Mouse (Mus musculus) limb, embryonic 15.5 days (tissue): ENCODE measurements around the gene Ptpn6. TPM values are rescaled to one million over a fixed set of nuclear protein-coding genes. Genes with fewer than 3 reads are reported as not detected.
A peak's percentile ranks its signal among the peaks of the same experiment; 100 is the strongest.

Source experiments
- ATAC-seq: fragments of 200-750 bp; cut with Nextera tagmentation; 2 replicates; pipeline ENCODE4 v1.8.0; 2017; ENCODE audit warnings: low read depth, moderate TSS enrichment; ENCODE audit not compliant: insufficient number of reproducible peaks, low FRiP score, low TSS enrichment
- H3K27ac ChIP-seq: fragments of 300-500 bp; sonication (generic); 2 replicates; pipeline ENCODE4 v1.5.1; 2015; ENCODE audit warnings: moderate library complexity, mild to moderate bottlenecking, inconsistent platforms
- H3K27me3 ChIP-seq: fragments of 300-500 bp; sonication (generic); 2 replicates; pipeline ENCODE4 v1.6.1; 2015; ENCODE audit warnings: inconsistent platforms
- H3K36me3 ChIP-seq: fragments of 300-500 bp; sonication (generic); 2 replicates; pipeline ENCODE4 v1.6.1; 2015; ENCODE audit warnings: inconsistent platforms
- H3K4me1 ChIP-seq: fragments of 300-500 bp; sonication (generic); 2 replicates; pipeline ENCODE4 v1.6.1; 2015; ENCODE audit warnings: inconsistent platforms
- H3K4me2 ChIP-seq: fragments of 300-500 bp; sonication (generic); 2 replicates; pipeline ENCODE4 v1.6.1; 2015; ENCODE audit warnings: mild to moderate bottlenecking, inconsistent platforms
- H3K4me3 ChIP-seq: fragments of 300-500 bp; sonication (generic); 2 replicates; pipeline ENCODE4 v1.5.1; 2015; ENCODE audit warnings: mild to moderate bottlenecking, inconsistent platforms
- H3K9ac ChIP-seq: fragments of 300-500 bp; sonication (generic); 2 replicates; pipeline ENCODE4 v1.6.1; 2015; ENCODE audit warnings: inconsistent platforms
- H3K9me3 ChIP-seq: fragments of 300-500 bp; sonication (generic); 2 replicates; pipeline ENCODE4 v1.6.1; 2016; ENCODE audit warnings: inconsistent platforms
- WGBS: fragments of 180-500 bp; shearing (Covaris S2); methylation state at CpG from one replicate; pipeline ENCODE4 v1.1.7; 2015; 5-methylcytosine and 5-hydroxymethylcytosine counted together
- polyA plus RNA-seq: library from polyadenylated mRNA; unstranded; fragments of >200 nt; fragmentation: Nextera tagmentation; extraction: Ambion mirVana; gene quantifications from 2 replicates; pipeline ENCODE4 v1.2.1, GENCODE M21; 2015

The Ptpn6 gene
- polyA plus RNA-seq, 1 experiment from 2014 or later, result 17.8 TPM

GRCm38 (mm10) chr6:124720904-124721303 lies 17.6 kb downstream of the Ptpn6 start:
- Histone ChIP-seq H3K9me3 (no peaks in the 10 kb centered on the region), H3K27ac (no peak overlapping the region), H3K36me3 (peaks cover 20% of the 10 kb centered on the region), H3K4me1 (peaks cover 5% of the 10 kb centered on the region; the same call in 1 of the 2 replicates), H3K27me3 (no peaks in the 10 kb centered on the region), H3K4me3 (no peak overlapping the region), H3K9ac (no peak overlapping the region), H3K4me2 (no peak overlapping the region)
- no peak for ATAC-seq
- 76% methylated on average over 11 of the region's 11 CpGs for WGBS

- no peaks in the 10 kb centered on the region for H3K27me3 ChIP-seq
- peak overlapping the region; percentile 5; the same call in 1 of the 2 replicates for H3K9ac ChIP-seq
- peaks cover 7% of the 10 kb centered on the region; the same call in 1 of the 2 replicates for H3K4me1 ChIP-seq
- peak overlapping the region; percentile 17 for H3K4me2 ChIP-seq
- ATAC-seq, result no peak
- 59% methylated on average over 7 of the region's 7 CpGs for WGBS
- H3K36me3 ChIP-seq, result peaks cover 34% of the 10 kb centered on the region
- peak overlapping the region; percentile 48; the same call in 1 of the 2 replicates for H3K27ac ChIP-seq
- H3K4me3 ChIP-seq, result peak overlapping the region; percentile 34; the same call in 1 of the 2 replicates
- H3K9me3 ChIP-seq, result no peaks in the 10 kb centered on the region
These were observed 19.0 kb downstream of the Ptpn6 start for GRCm38 (mm10) chr6:124719354-124719978.

- peak overlapping the region; percentile 17; the same call in 1 of the 2 replicates for H3K4me2 ChIP-seq
These were observed 19.8 kb downstream of the Ptpn6 start for GRCm38 (mm10) chr6:124718703-124719102.

GRCm38 (mm10) chr6:124717968-124718367 lies 20.5 kb downstream of the Ptpn6 start:
- no peaks in the 10 kb centered on the region for H3K9me3 ChIP-seq
- H3K27me3 ChIP-seq, result no peaks in the 10 kb centered on the region
- H3K4me1 ChIP-seq, result peaks cover 20% of the 10 kb centered on the region
- no peak for ATAC-seq
- H3K9ac ChIP-seq, result no peak overlapping the region
- peak overlapping the region; percentile 25; the same call in 1 of the 2 replicates for H3K4me2 ChIP-seq
- 65% methylated on average over 13 of the region's 13 CpGs for WGBS
- H3K36me3 ChIP-seq, result peaks cover 47% of the 10 kb centered on the region
- peak overlapping the region; percentile 34 for H3K4me3 ChIP-seq
- no peak overlapping the region for H3K27ac ChIP-seq

More at GRCm38 (mm10) chr6:124718703-124719102, 19.8 kb downstream of the Ptpn6 start:
- WGBS, result 48% methylated on average over 16 of the region's 16 CpGs
- H3K36me3 ChIP-seq, result peaks cover 42% of the 10 kb centered on the region
- H3K27ac ChIP-seq, result peak overlapping the region; percentile 48; the same call in 1 of the 2 replicates
- peak overlapping the region; percentile 5; the same call in 1 of the 2 replicates for H3K9ac ChIP-seq
- H3K9me3 ChIP-seq, result no peaks in the 10 kb centered on the region
- H3K4me1 ChIP-seq, result peaks cover 13% of the 10 kb centered on the region
- peak overlapping the region; percentile 34 for H3K4me3 ChIP-seq
- no peak for ATAC-seq
- H3K27me3 ChIP-seq, result no peaks in the 10 kb centered on the region

GRCm38 (mm10) chr6:124716864-124717490 lies 21.5 kb downstream of the Ptpn6 start:
- Histone ChIP-seq H3K4me3 (no peak overlapping the region; the same call in 1 of the 2 replicates), H3K9me3 (no peaks in the 10 kb centered on the region), H3K36me3 (peaks cover 47% of the 10 kb centered on the region), H3K9ac (no peak overlapping the region), H3K4me1 (peaks cover 23% of the 10 kb centered on the region), H3K27me3 (no peaks in the 10 kb centered on the region), H3K27ac (no peak overlapping the region), H3K4me2 (no peak overlapping the region)
- WGBS, result 58% methylated on average over 20 of the region's 20 CpGs
- no peak for ATAC-seq

- no peaks in the 10 kb centered on the region for H3K9me3 ChIP-seq
- peaks cover 55% of the 10 kb centered on the region for H3K36me3 ChIP-seq
- no peaks in the 10 kb centered on the region for H3K27me3 ChIP-seq
- H3K4me1 ChIP-seq, result peaks cover 43% of the 10 kb centered on the region
- H3K4me3 ChIP-seq, result peak overlapping the region; percentile 94
- 5% methylated on average over 11 of the region's 11 CpGs for WGBS
- no peak for ATAC-seq
- H3K4me2 ChIP-seq, result peak overlapping the region; percentile 85
- peak overlapping the region; percentile 76 for H3K9ac ChIP-seq
- H3K27ac ChIP-seq, result peak overlapping the region; percentile 88; the same call in 1 of the 2 replicates
These were observed 25.6 kb downstream of the Ptpn6 start for GRCm38 (mm10) chr6:124712918-124713317.

GRCm38 (mm10) chr6:124711824-124712782 lies 26.4 kb downstream of the Ptpn6 start, which contains the start of the genes Emg1 and Phb2:
TSS of gene Emg1 (minus strand) at chr6:124712178.
TSS of gene Phb2 (plus strand) at chr6:124712336.
- Histone ChIP-seq H3K36me3 (peaks cover 53% of the 10 kb centered on the region), H3K27ac (peak within 1 kb of the TSS; percentile 90), H3K27me3 (no peaks in the 10 kb centered on the region), H3K9me3 (no peaks in the 10 kb centered on the region), H3K4me2 (peak within 1 kb of the TSS; percentile 85), H3K4me3 (peak within 1 kb of the TSS; percentile 94), H3K9ac (peak within 1 kb of the TSS; percentile 85), H3K4me1 (peaks cover 43% of the 10 kb centered on the region)
- peak; percentile 95 for ATAC-seq
- under 1% methylated on average over 76 of the region's 76 CpGs for WGBS

GRCm38 (mm10) chr6:124708289-124708889 lies 30.1 kb downstream of the Ptpn6 start:
- H3K4me2 ChIP-seq, result no peak overlapping the region
- H3K4me1 ChIP-seq, result peaks cover 27% of the 10 kb centered on the region
- WGBS, result 94% methylated on average over 10 of the region's 10 CpGs
- H3K27ac ChIP-seq, result no peak overlapping the region
- no peak overlapping the region for H3K4me3 ChIP-seq
- no peaks in the 10 kb centered on the region for H3K9me3 ChIP-seq
- ATAC-seq, result no peak
- H3K36me3 ChIP-seq, result peaks cover 49% of the 10 kb centered on the region
- H3K9ac ChIP-seq, result no peak overlapping the region
- H3K27me3 ChIP-seq, result no peaks in the 10 kb centered on the region

GRCm38 (mm10) chr6:124706061-124706627 lies 32.4 kb downstream of the Ptpn6 start:
- Histone ChIP-seq H3K36me3 (peaks cover 69% of the 10 kb centered on the region), H3K4me3 (no peak overlapping the region), H3K4me1 (peaks cover 17% of the 10 kb centered on the region), H3K9ac (no peak overlapping the region), H3K4me2 (no peak overlapping the region), H3K27ac (no peak overlapping the region), H3K9me3 (no peaks in the 10 kb centered on the region), H3K27me3 (no peaks in the 10 kb centered on the region)
- no peak for ATAC-seq
- 85% methylated on average over 5 of the region's 5 CpGs for WGBS

GRCm38 (mm10) chr6:124704417-124704816 lies 34.1 kb downstream of the Ptpn6 start:
- WGBS, result 94% methylated on average over 2 of the region's 2 CpGs
- H3K4me1 ChIP-seq, result peaks cover 5% of the 10 kb centered on the region; the same call in 1 of the 2 replicates
- no peak overlapping the region for H3K9ac ChIP-seq
- H3K4me3 ChIP-seq, result no peak overlapping the region
- peaks cover 86% of the 10 kb centered on the region for H3K36me3 ChIP-seq
- no peak overlapping the region for H3K4me2 ChIP-seq
- no peak for ATAC-seq
- H3K27ac ChIP-seq, result no peak overlapping the region
- no peaks in the 10 kb centered on the region for H3K27me3 ChIP-seq
- H3K9me3 ChIP-seq, result no peaks in the 10 kb centered on the region

GRCm38 (mm10) chr6:124703789-124704188 lies 34.7 kb downstream of the Ptpn6 start:
- Histone ChIP-seq H3K9me3 (no peaks in the 10 kb centered on the region), H3K4me3 (no peak overlapping the region), H3K9ac (no peak overlapping the region), H3K4me1 (0 out of 2 replicates have a peak, but pooled peaks cover 3% of the 10 kb centered on the region), H3K36me3 (peaks cover 92% of the 10 kb centered on the region), H3K27me3 (no peaks in the 10 kb centered on the region), H3K4me2 (no peak overlapping the region), H3K27ac (no peak overlapping the region)
- no peak for ATAC-seq
- 76% methylated on average over 7 of the region's 7 CpGs for WGBS
